Mouse (Mus musculus) myocyte (in vitro differentiated cells): ENCODE results near the gene Slc24a3. TPM values are rescaled to one million over a fixed set of nuclear protein-coding genes. Genes with fewer than 3 reads are reported as not detected.

Experiments
- H3K27me3 ChIP-seq: one replicate; pipeline ENCODE4 v1.6.1; 2011; ENCODE audit not compliant: control insufficient read depth, insufficient read depth, insufficient read length
- H3K36me3 ChIP-seq: one replicate; pipeline ENCODE4 v1.6.1; 2011; ENCODE audit not compliant: control insufficient read depth, insufficient read depth
- H3K4me2 ChIP-seq: one replicate; pipeline ENCODE4 v1.6.1; 2011; ENCODE audit warnings: low read depth, control low read depth
- H3K4me3 ChIP-seq: one replicate; pipeline ENCODE4 v1.5.1; 2011; ENCODE audit warnings: mild to moderate bottlenecking, control low read depth, moderate library complexity
- H3K79me2 ChIP-seq: one replicate; pipeline ENCODE4 v1.6.1; 2011; ENCODE audit not compliant: control insufficient read depth, insufficient read depth
- H3ac ChIP-seq: one replicate; pipeline ENCODE4 v1.6.1; 2011; ENCODE audit not compliant: control insufficient read depth, insufficient read length
- CEBPB ChIP-seq: IDR thresholded peaks from 2 replicates; pipeline ENCODE4 v1.6.1; 2011; ENCODE audit warnings: mild to moderate bottlenecking, moderate library complexity; ENCODE audit not compliant: poor library complexity, insufficient read depth, severe bottlenecking
- E2F4 ChIP-seq: IDR thresholded peaks from one replicate; pipeline ENCODE4 v1.6.1; 2011; ENCODE audit warnings: mild to moderate bottlenecking, control low read depth, moderate library complexity; ENCODE audit not compliant: insufficient read depth
- MAX ChIP-seq: IDR thresholded peaks from one replicate; pipeline ENCODE4 v1.6.1; 2011; ENCODE audit warnings: low read depth, mild to moderate bottlenecking, control low read depth
- MYOD1 ChIP-seq, 3 experiments: IDR thresholded peaks; one replicate each; pipeline ENCODE4 v1.6.1; 2011; ENCODE audit warnings: control low read depth in 2 of 3, low read depth in 2 of 3, mild to moderate bottlenecking in 2 of 3, moderate library complexity in 1 of 3; ENCODE audit not compliant: insufficient read length in 2 of 3, control insufficient read depth in 1 of 3
- MYOG ChIP-seq, 3 experiments: IDR thresholded peaks; one replicate each; pipeline ENCODE4 v1.6.1; 2011; ENCODE audit warnings: control low read depth in 2 of 3, low read depth in 2 of 3, mild to moderate bottlenecking in 2 of 3; ENCODE audit not compliant: insufficient read length in 2 of 3, control insufficient read depth in 1 of 3, insufficient read depth in 1 of 3
- POLR2AphosphoS2 ChIP-seq: IDR thresholded peaks from one replicate; pipeline ENCODE4 v1.6.1; 2011; ENCODE audit warnings: low read depth, control low read depth; ENCODE audit not compliant: insufficient read length
- REST ChIP-seq: IDR thresholded peaks from one replicate; pipeline ENCODE4 v1.6.1; 2011; ENCODE audit warnings: mild to moderate bottlenecking, control low read depth, moderate library complexity; ENCODE audit not compliant: insufficient read depth, insufficient read length
- SRF ChIP-seq: IDR thresholded peaks from one replicate; pipeline ENCODE4 v1.6.1; 2011; ENCODE audit warnings: low read depth; ENCODE audit not compliant: control insufficient read depth, insufficient read length
- TCF12 ChIP-seq: IDR thresholded peaks from one replicate; pipeline ENCODE4 v1.6.1; 2011; ENCODE audit warnings: mild to moderate bottlenecking, control low read depth; ENCODE audit not compliant: poor library complexity, insufficient read depth, severe bottlenecking
- TCF3 ChIP-seq: IDR thresholded peaks from one replicate; pipeline ENCODE4 v1.6.1; 2011; ENCODE audit warnings: low read depth, control low read depth; ENCODE audit not compliant: insufficient read length
- USF1 ChIP-seq: IDR thresholded peaks from one replicate; pipeline ENCODE4 v1.6.1; 2011; ENCODE audit warnings: low read depth, mild to moderate bottlenecking, control low read depth, moderate library complexity
- polyA plus RNA-seq: library from polyadenylated mRNA; unstranded; fragments of >200 nt; fragmentation: generic; extraction: Trizol; gene quantifications from one replicate; pipeline ENCODE4 v1.2.1, GENCODE M21; 2012; ENCODE audit warnings: missing spikeins

The Slc24a3 gene
- polyA plus RNA-seq, 1 experiment = 4.8 TPM

GRCm38 (mm10) chr2:145686017-145686416, 518.5 kb downstream of the Slc24a3 start:
- H3ac ChIP-seq = no peak overlapping the region
- no peak overlapping the region for H3K4me2 ChIP-seq
- no peaks in the 10 kb centered on the region for H3K36me3 ChIP-seq
- no peak overlapping the region for H3K4me3 ChIP-seq
- H3K27me3 ChIP-seq = no peaks in the 10 kb centered on the region
- H3K79me2 ChIP-seq = no peaks in the 10 kb centered on the region
- TF ChIP-seq MAX (no peak), TCF12 (no peak), CEBPB (no peak), E2F4 (no peak), MYOD1 (IDR thresholded peaks at IDR 0.05; ENCODE audit: control insufficient read depth in 1 of 3, insufficient read length in 2 of 3, low read depth in 2 of 3) (no peak), USF1 (no peak), MYOG (IDR thresholded peaks at IDR 0.05; ENCODE audit: control insufficient read depth in 1 of 3, insufficient read depth in 1 of 3, insufficient read length in 2 of 3, low read depth in 2 of 3) (no peak), POLR2AphosphoS2 (no peak), REST (no peak), TCF3 (no peak), SRF (no peak)

- no peak overlapping the region for H3ac ChIP-seq
- no peak overlapping the region for H3K4me2 ChIP-seq
- H3K79me2 ChIP-seq = no peaks in the 10 kb centered on the region
- H3K36me3 ChIP-seq = no peaks in the 10 kb centered on the region
- no peak for TF ChIP-seq POLR2AphosphoS2
- no peak for TF ChIP-seq SRF
- TF ChIP-seq TCF12 = no peak
- TF ChIP-seq MYOD1 (IDR thresholded peaks at IDR 0.05; ENCODE audit: control insufficient read depth in 1 of 3, insufficient read length in 2 of 3, low read depth in 2 of 3) = no peak
- TF ChIP-seq CEBPB = no peak
- no peak for TF ChIP-seq MYOG (IDR thresholded peaks at IDR 0.05; ENCODE audit: control insufficient read depth in 1 of 3, insufficient read depth in 1 of 3, insufficient read length in 2 of 3, low read depth in 2 of 3)
- no peak for TF ChIP-seq REST
- TF ChIP-seq MAX = no peak
- TF ChIP-seq TCF3 = no peak
- H3K27me3 ChIP-seq = no peaks in the 10 kb centered on the region
- H3K4me3 ChIP-seq = no peak overlapping the region
These were observed 523.9 kb downstream of the Slc24a3 start for GRCm38 (mm10) chr2:145691367-145692009.
